11 mouse cellular contexts compared by ENCODE assay signal in genomic region chr17:50643989-50644388, GRCm38 (mm10).
DNase-seq lines count a peak whose midpoint lies in the region; ATAC-seq and TF ChIP-seq lines count a peak whose summit lies in the region.
"Had no signal": no experiment of that assay in that cellular context is flagged by ENCODE, and none has a peak within 500 bp of the region (broad histone marks: within the 10 kb centered on the region; RNA-seq: fewer than 3 reads in every experiment).

No protein-coding gene starts in this region.

- H3K27ac ChIP-seq in cerebellum, adult 2 months (ENCODE audit: insufficient read depth, low read length) = no peak overlapping the region
- H3K27ac ChIP-seq in left cerebral cortex, adult 2 months = peak overlapping the region; percentile 57
- no peak overlapping the region for H3K27ac ChIP-seq in hindbrain, embryonic 12.5 days
- peak overlapping the region; percentile 1 for H3K27ac ChIP-seq in neural tube, embryonic 14.5 days (ENCODE audit: low read depth, low read length)

- H3K27me3 ChIP-seq in cerebellum, adult 2 months (ENCODE audit: control insufficient read depth, insufficient read depth, low read length) = no peaks in the 10 kb centered on the region
- H3K27me3 ChIP-seq in hindbrain, embryonic 12.5 days = no peaks in the 10 kb centered on the region
- no peaks in the 10 kb centered on the region for H3K27me3 ChIP-seq in neural tube, embryonic 14.5 days (ENCODE audit: control insufficient read depth, insufficient read depth, low read length)

- TF ChIP-seq CTCF in cerebellum, adult 2 months (IDR thresholded peaks at IDR 0.05; ENCODE audit: borderline replicate concordance, insufficient read depth, low read depth, low read length) = no peak
- no peak for TF ChIP-seq CTCF in left cerebral cortex, adult 2 months (IDR thresholded peaks at IDR 0.05)

- H3K4me1 ChIP-seq in cerebellum, adult 2 months (ENCODE audit: control insufficient read depth, insufficient read depth, low read length) = peaks cover 13% of the 10 kb centered on the region
- H3K4me1 ChIP-seq in hindbrain, embryonic 12.5 days = peaks cover 9% of the 10 kb centered on the region
- H3K4me1 ChIP-seq in neural tube, embryonic 14.5 days (ENCODE audit: control insufficient read depth, insufficient read depth, low read length) = no peaks in the 10 kb centered on the region

- H3K4me2 ChIP-seq in hindbrain, embryonic 12.5 days (replicated peaks) = no peak overlapping the region
- peak overlapping the region; percentile 26 for H3K4me2 ChIP-seq in neural tube, embryonic 14.5 days (ENCODE audit: low read depth, low read length)

- peak; percentile 44 for DNase-seq in cerebellum, postnatal 14 days
- DNase-seq in cerebellum, adult 2 months = no peak
- no peak for DNase-seq in left cerebral cortex, adult 2 months (ENCODE audit: extremely low spot score in 1 of 2, low spot score in 2 of 2)
- no peak for DNase-seq in left cerebral cortex, postnatal 14 days (ENCODE audit: low spot score in 2 of 2)
- no peak for DNase-seq in right cerebral cortex, postnatal 4 days
- no peak for DNase-seq in kidney, adult 11 months
- DNase-seq: cerebellum, postnatal 36 days; lung, postnatal 14 days; thymus, postnatal 36 days had no signal

- no peak overlapping the region for H3K9ac ChIP-seq in hindbrain, embryonic 12.5 days
- no peak overlapping the region for H3K9ac ChIP-seq in neural tube, embryonic 14.5 days (replicated peaks; ENCODE audit: low read depth, low read length)

- intact Hi-C loops in left cerebral cortex, adult 2 months (cut with DNase I) = loop anchor here (5.0 kb wide), 1 partner anchor 252 kb away; no protein-coding TSS in a partner anchor
- intact Hi-C loops in left cerebral cortex, postnatal 14 days (cut with DNase I) = no loop called here

- no peaks in the 10 kb centered on the region for H3K9me3 ChIP-seq in hindbrain, embryonic 12.5 days (replicated peaks)
- no peaks in the 10 kb centered on the region for H3K9me3 ChIP-seq in neural tube, embryonic 14.5 days (ENCODE audit: control insufficient read depth, low read length)

- no peak overlapping the region for H3K4me3 ChIP-seq in cerebellum, adult 2 months (replicated peaks; ENCODE audit: insufficient read depth, low read depth, low read length)
- no peak overlapping the region for H3K4me3 ChIP-seq in left cerebral cortex, adult 2 months
- no peak overlapping the region for H3K4me3 ChIP-seq in hindbrain, embryonic 12.5 days
- H3K4me3 ChIP-seq in neural tube, embryonic 14.5 days (ENCODE audit: low read depth, low read length) = no peak overlapping the region

- WGBS in cerebellum, adult 2 months = 35% methylated on average over 6 of the region's 6 CpGs
- 16% methylated on average over 6 of the region's 6 CpGs for WGBS in hindbrain, embryonic 12.5 days
- 15% methylated on average over 6 of the region's 6 CpGs for WGBS in neural tube, embryonic 14.5 days

- peak; percentile 57 for ATAC-seq in hindbrain, embryonic 12.5 days (ENCODE audit: low FRiP score)
- peak; percentile 57; the same call in 1 of the 2 replicates for ATAC-seq in neural tube, embryonic 14.5 days (ENCODE audit: low read depth)

- H3K36me3 ChIP-seq in hindbrain, embryonic 12.5 days = no peaks in the 10 kb centered on the region
- H3K36me3 ChIP-seq in neural tube, embryonic 14.5 days (ENCODE audit: control insufficient read depth, insufficient read depth, low read length) = no peaks in the 10 kb centered on the region

- no peak for TF ChIP-seq POLR2A in cerebellum, adult 2 months (IDR thresholded peaks at IDR 0.05; ENCODE audit: borderline replicate concordance, insufficient read depth, low read length)

Comparison
In these comparisons a context has a peak if more than half of its experiments do, and no peak if none do; other contexts are left out.
1. DNase-seq: peak in cerebellum, postnatal 14 days (2 of 2); none in cerebellum, adult 2 months (0 of 2), left cerebral cortex, adult 2 months (0 of 2), left cerebral cortex, postnatal 14 days (0 of 2), right cerebral cortex, postnatal 4 days (single experiment) and kidney, adult 11 months (single experiment).
2. H3K27ac ChIP-seq: peak in left cerebral cortex, adult 2 months (single experiment) and neural tube, embryonic 14.5 days (single experiment); none in cerebellum, adult 2 months (single experiment) and hindbrain, embryonic 12.5 days (single experiment).